Mouse (Mus musculus) adrenal gland, adult 2 months (tissue): ENCODE measurements around the gene Hikeshi. TPM values are rescaled to one million over a fixed set of nuclear protein-coding genes. Genes with fewer than 3 reads are reported as not detected.

ENCODE experiments used
- DNase-seq: peaks from one replicate; pipeline ENCODE4 v3.0.0; 2021
- polyA plus RNA-seq: library from polyadenylated mRNA; depleted of rRNA; stranded (reverse); fragments of >200 nt; gene quantifications from 2 replicates; pipeline ENCODE4 v1.2.3, GENCODE M21; 2012; rRNA removed
- total RNA-seq, 2 experiments: library from RNA; stranded (reverse); gene quantifications; 2 replicates each; pipeline ENCODE4 v1.2.3; 2021

Gene Hikeshi
- total and polyA plus RNA-seq, 3 experiments: 69.6 to 85.3 (median 84.6) TPM

- no peak for DNase-seq
These were observed 27.4 kb downstream of the Hikeshi start for GRCm38 (mm10) chr7:89913432-89914158.

GRCm38 (mm10) chr7:89912356-89912755 is 28.6 kb downstream of the Hikeshi start:
- no peak for DNase-seq

- DNase-seq: no peak
These were observed 31.3 kb downstream of the Hikeshi start for GRCm38 (mm10) chr7:89909711-89910110.

GRCm38 (mm10) chr7:89908899-89909621 is 31.9 kb downstream of the Hikeshi start:
- DNase-seq: no peak

GRCm38 (mm10) chr7:89908421-89908820 is 32.6 kb downstream of the Hikeshi start:
- no peak for DNase-seq

GRCm38 (mm10) chr7:89907950-89908349 is 33.1 kb downstream of the Hikeshi start:
- DNase-seq: peak; percentile 82

GRCm38 (mm10) chr7:89903442-89904343 is 37.3 kb downstream of the Hikeshi start, which contains the start of gene Ccdc81:
Gene Ccdc81 (minus strand): TSS chr7:89903629.
- peak; percentile 32 for DNase-seq

GRCm38 (mm10) chr7:89903007-89903406 is 38.0 kb downstream of the Hikeshi start:
- DNase-seq: no peak

- peak; percentile 19 for DNase-seq
These were observed 49.1 kb downstream of the Hikeshi start for GRCm38 (mm10) chr7:89891856-89892255.

GRCm38 (mm10) chr7:89891412-89891811 is 49.6 kb downstream of the Hikeshi start:
- no peak for DNase-seq

- DNase-seq: no peak
These were observed 56.5 kb downstream of the Hikeshi start for GRCm38 (mm10) chr7:89884551-89884950.

GRCm38 (mm10) chr7:89879686-89880085 is 61.3 kb downstream of the Hikeshi start:
- DNase-seq: no peak

Other genes with a start within 250 kb of the Hikeshi start
- gene Ccdc81, start 37.6 kb downstream of the Hikeshi start, total RNA-seq: under 1 TPM; 0.14 to 0.28 TPM
- gene Ccdc81, start 37.6 kb downstream of the Hikeshi start, polyA plus RNA-seq: not detected in 2 replicates
- gene Eed, start 39.8 kb upstream of the Hikeshi start, total RNA-seq: 10 to 100 TPM; 49.3 to 71.0 TPM
- gene Eed, start 39.8 kb upstream of the Hikeshi start, polyA plus RNA-seq: 5.7 and 10.6 TPM in 2 replicates
- gene Picalm, start 189.0 kb upstream of the Hikeshi start, total RNA-seq: 100 to 1,000 TPM; 153 to 160 TPM
- gene Picalm, start 189.0 kb upstream of the Hikeshi start, polyA plus RNA-seq: 51.4 and 53.3 TPM in 2 replicates